Mouse (Mus musculus) spleen, adult 18-20 months (tissue): ENCODE data around the gene Cul4a.

Experiments used
- DNase-seq, 2 experiments: peaks; one replicate each; pipeline ENCODE4 v3.0.0; 2022; ENCODE audit warnings: mixed read lengths in 2 of 2

The Cul4a gene

GRCm38 (mm10) chr8:13180911-13181690 is 75.7 kb downstream of the Cul4a start:
- DNase-seq = no peak

GRCm38 (mm10) chr8:13181691-13181976 is 76.2 kb downstream of the Cul4a start:
- DNase-seq = no peak

- DNase-seq = no peak
These were observed 81.4 kb downstream of the Cul4a start for GRCm38 (mm10) chr8:13186819-13187218.

GRCm38 (mm10) chr8:13187229-13187628 is 81.8 kb downstream of the Cul4a start:
- DNase-seq = no peak

- no peak for DNase-seq
These were observed 82.2 kb downstream of the Cul4a start for GRCm38 (mm10) chr8:13187638-13188037.

- no peak for DNase-seq
These were observed 82.7 kb downstream of the Cul4a start for GRCm38 (mm10) chr8:13188052-13188555.

- DNase-seq = no peak
These were observed 83.4 kb downstream of the Cul4a start for GRCm38 (mm10) chr8:13188857-13189256.

GRCm38 (mm10) chr8:13190235-13190634 is 84.8 kb downstream of the Cul4a start:
- DNase-seq = no peak

GRCm38 (mm10) chr8:13194818-13195217 is 89.4 kb downstream of the Cul4a start:
- DNase-seq = no peak

GRCm38 (mm10) chr8:13197493-13197892 is 92.1 kb downstream of the Cul4a start:
- no peak for DNase-seq
